Mouse (Mus musculus) heart, postnatal 0 days (tissue): Measurements from ENCODE around the gene Zfp580. TPM values are rescaled to one million over a fixed set of nuclear protein-coding genes. Genes with fewer than 3 reads are reported as not detected.

Source experiments
- ATAC-seq: fragments of 200-750 bp; cut with Nextera tagmentation; 2 replicates; pipeline ENCODE4 v1.8.0; 2017; ENCODE audit warnings: low read depth, moderate number of reproducible peaks, moderate library complexity; ENCODE audit not compliant: insufficient read depth
- DNase-seq: peaks from one replicate; pipeline ENCODE4 v3.0.0-alpha.2; 2016; ENCODE audit warnings: low spot score
- H3K27ac ChIP-seq: fragments of 300-500 bp; sonication (generic); 2 replicates; pipeline ENCODE4 v1.5.1; 2014; ENCODE audit warnings: low read depth, mild to moderate bottlenecking
- H3K27me3 ChIP-seq: fragments of 300-500 bp; sonication (generic); 2 replicates; pipeline ENCODE4 v1.6.1; 2014; ENCODE audit warnings: low read length, mixed read lengths; ENCODE audit not compliant: control insufficient read depth, insufficient read depth
- H3K36me3 ChIP-seq: fragments of 300-500 bp; sonication (generic); replicated peaks from 2 replicates; pipeline ENCODE4 v1.6.1; 2014; ENCODE audit warnings: low read length, mixed read lengths; ENCODE audit not compliant: control insufficient read depth, insufficient read depth
- H3K4me1 ChIP-seq: fragments of 300-500 bp; sonication (generic); 2 replicates; pipeline ENCODE4 v1.6.1; 2014; ENCODE audit warnings: antibody characterized with exemption; ENCODE audit not compliant: control insufficient read depth, insufficient read depth
- H3K4me2 ChIP-seq: fragments of 300-500 bp; sonication (generic); 2 replicates; pipeline ENCODE4 v1.6.1; 2014; ENCODE audit warnings: low read depth, mild to moderate bottlenecking, low read length, moderate library complexity
- H3K4me3 ChIP-seq: fragments of 300-500 bp; sonication (generic); 2 replicates; pipeline ENCODE4 v1.5.1; 2014; ENCODE audit warnings: low read depth, low read length
- H3K9ac ChIP-seq: fragments of 300-500 bp; sonication (generic); replicated peaks from 2 replicates; pipeline ENCODE4 v1.6.1; 2014; ENCODE audit warnings: low read depth, low read length, mixed read lengths
- H3K9me3 ChIP-seq: fragments of 300-500 bp; sonication (generic); replicated peaks from 2 replicates; pipeline ENCODE4 v1.6.1; 2016; ENCODE audit warnings: low read length; ENCODE audit not compliant: control insufficient read depth
- CTCF ChIP-seq: IDR thresholded peaks from 2 replicates; pipeline ENCODE4 v1.5.1; 2016; ENCODE audit warnings: antibody characterized with exemption, control low read depth, low read depth
- EP300 ChIP-seq: IDR thresholded peaks from 2 replicates; pipeline ENCODE4 v1.6.1; 2016; ENCODE audit warnings: antibody characterized with exemption, low read depth
- WGBS: fragments of 180-500 bp; shearing (Covaris S2); extraction: QIAGEN DNeasy Blood & Tissue Kit; methylation state at CpG from one replicate; pipeline ENCODE4 v1.1.7; 2014; 5-methylcytosine and 5-hydroxymethylcytosine counted together
- polyA plus RNA-seq: library from polyadenylated mRNA; unstranded; fragments of >200 nt; fragmentation: Nextera tagmentation; extraction: Ambion mirVana; gene quantifications from 2 replicates; pipeline ENCODE4 v1.2.1, GENCODE M21; 2015
- total RNA-seq: library from RNA; depleted of rRNA; stranded (reverse); fragments of >200 nt; gene quantifications from 2 replicates; pipeline ENCODE4 v1.2.3, GENCODE M21; 2014; ENCODE audit warnings: low replicate concordance

Zfp580 gene
- total and polyA plus RNA-seq, 2 experiments from 2014 or later = 16.6 TPM; not detected in 1

- no peak overlapping the region for H3K4me3 ChIP-seq
- H3K9ac ChIP-seq = no peak overlapping the region
- no peak for ATAC-seq
- no peak overlapping the region for H3K4me2 ChIP-seq
- no peak overlapping the region for H3K27ac ChIP-seq
- WGBS = 88% methylated on average over 15 of the region's 15 CpGs
- no peak for TF ChIP-seq EP300
- H3K27me3 ChIP-seq = no peaks in the 10 kb centered on the region
- no peaks in the 10 kb centered on the region for H3K9me3 ChIP-seq
- H3K4me1 ChIP-seq = no peaks in the 10 kb centered on the region; the same call in 1 of the 2 replicates
- DNase-seq = no peak
- peaks cover 56% of the 10 kb centered on the region for H3K36me3 ChIP-seq
Measured at GRCm38 (mm10) chr7:5089853-5090252, 38.5 kb downstream of the Zfp580 start.

- TF ChIP-seq EP300 (no peak), CTCF (no peak)
- ATAC-seq (no peak), DNase-seq (no peak)
- peaks cover 62% of the 10 kb centered on the region for H3K36me3 ChIP-seq
- H3K27me3 ChIP-seq = no peaks in the 10 kb centered on the region
- H3K4me1 ChIP-seq = no peaks in the 10 kb centered on the region
- WGBS = 87% methylated on average over 15 of the region's 15 CpGs
- no peak overlapping the region for H3K9ac ChIP-seq
- no peak overlapping the region for H3K27ac ChIP-seq
- H3K4me3 ChIP-seq = no peak overlapping the region
- no peak overlapping the region for H3K4me2 ChIP-seq
- H3K9me3 ChIP-seq = no peaks in the 10 kb centered on the region
Measured at GRCm38 (mm10) chr7:5091008-5091728, 39.8 kb downstream of the Zfp580 start.

GRCm38 (mm10) chr7:5092381-5092780, 41.0 kb downstream of the Zfp580 start:
- Histone ChIP-seq H3K9me3 (no peaks in the 10 kb centered on the region), H3K4me1 (no peaks in the 10 kb centered on the region), H3K27ac (no peak overlapping the region), H3K36me3 (peaks cover 72% of the 10 kb centered on the region), H3K27me3 (no peaks in the 10 kb centered on the region), H3K9ac (no peak overlapping the region), H3K4me3 (no peak overlapping the region), H3K4me2 (no peak overlapping the region)
- DNase-seq = no peak
- 71% methylated on average over 6 of the region's 6 CpGs for WGBS
- TF ChIP-seq CTCF (no peak), EP300 (no peak)
- ATAC-seq = no peak

GRCm38 (mm10) chr7:5092831-5093510, 41.6 kb downstream of the Zfp580 start:
- no peak overlapping the region for H3K27ac ChIP-seq
- peaks cover 75% of the 10 kb centered on the region for H3K36me3 ChIP-seq
- H3K4me1 ChIP-seq = no peaks in the 10 kb centered on the region
- no peaks in the 10 kb centered on the region for H3K27me3 ChIP-seq
- 75% methylated on average over 21 of the region's 21 CpGs for WGBS
- no peak overlapping the region for H3K9ac ChIP-seq
- no peak for TF ChIP-seq EP300
- TF ChIP-seq CTCF = no peak
- H3K4me3 ChIP-seq = no peak overlapping the region
- H3K9me3 ChIP-seq = no peaks in the 10 kb centered on the region
- ATAC-seq (no peak), DNase-seq (no peak)
- no peak overlapping the region for H3K4me2 ChIP-seq

GRCm38 (mm10) chr7:5098769-5099168, 47.4 kb downstream of the Zfp580 start:
- Histone ChIP-seq H3K9me3 (no peaks in the 10 kb centered on the region), H3K4me3 (no peak overlapping the region), H3K27me3 (no peaks in the 10 kb centered on the region), H3K36me3 (peaks cover 48% of the 10 kb centered on the region), H3K4me1 (no peaks in the 10 kb centered on the region), H3K27ac (peak overlapping the region; percentile 30; the same call in 1 of the 2 replicates), H3K4me2 (no peak overlapping the region), H3K9ac (no peak overlapping the region)
- WGBS = 60% methylated on average over 5 of the region's 5 CpGs
- TF ChIP-seq CTCF = no peak
- TF ChIP-seq EP300 = peak; percentile 46; the same call in 1 of the 2 replicates
- no peak for ATAC-seq
- DNase-seq = no peak
